Mouse (Mus musculus) liver (tissue): ENCODE results near the gene Cux2.
A peak's percentile ranks its signal among the peaks of the same experiment; 100 is the strongest.
"Not testable (repeated sequence)": the region's sequence is repeated elsewhere in the genome, so short reads cannot be mapped to it uniquely, and the experiment has no call there.

Experiments used
- DNase-seq: peaks from one replicate; pipeline ENCODE4 v3.0.0-alpha.2; 2020; ENCODE audit warnings: mixed read lengths

The Cux2 gene

DNA sequence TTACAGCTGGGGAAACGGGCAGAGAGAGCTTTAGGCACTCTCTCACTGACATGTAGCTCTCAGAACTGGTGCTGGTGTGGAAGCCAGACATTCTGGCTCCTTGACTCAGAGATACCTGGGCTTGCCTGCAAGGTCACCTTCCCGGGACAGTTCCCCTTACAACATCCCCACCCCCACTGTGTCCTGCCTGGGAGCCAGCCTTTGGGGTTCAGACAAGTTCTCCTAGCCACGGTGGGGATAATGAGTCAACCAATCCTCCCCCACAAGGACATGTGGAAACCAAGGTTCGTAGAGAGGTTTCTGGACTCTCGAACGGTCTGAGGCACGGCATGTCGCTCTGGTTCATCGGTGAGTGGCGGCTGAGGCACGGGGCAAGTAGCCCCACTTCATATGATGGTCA, 193.2 kb downstream of the Cux2 start:
- DNase-seq: no peak

DNA sequence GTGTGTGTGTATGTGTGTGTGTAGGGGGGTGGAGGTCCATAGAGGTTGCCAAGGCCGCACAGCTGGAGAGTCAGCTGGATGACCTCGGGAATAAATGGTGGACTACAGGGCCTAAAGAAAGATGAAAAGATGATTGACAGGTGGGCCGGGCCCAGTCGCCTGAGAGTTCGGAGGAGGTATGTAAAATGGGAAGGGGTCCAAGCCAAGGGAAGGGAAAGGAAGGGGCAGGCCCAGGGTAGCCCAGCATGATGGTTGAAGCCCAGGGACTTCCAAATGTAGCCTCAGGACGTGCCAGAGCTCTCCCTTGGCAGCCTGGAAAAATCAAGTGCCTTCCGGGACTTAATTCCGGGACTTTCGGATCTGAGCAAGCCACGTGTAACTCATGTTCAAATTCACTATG, 195.1 kb downstream of the Cux2 start:
- DNase-seq: no peak

DNA sequence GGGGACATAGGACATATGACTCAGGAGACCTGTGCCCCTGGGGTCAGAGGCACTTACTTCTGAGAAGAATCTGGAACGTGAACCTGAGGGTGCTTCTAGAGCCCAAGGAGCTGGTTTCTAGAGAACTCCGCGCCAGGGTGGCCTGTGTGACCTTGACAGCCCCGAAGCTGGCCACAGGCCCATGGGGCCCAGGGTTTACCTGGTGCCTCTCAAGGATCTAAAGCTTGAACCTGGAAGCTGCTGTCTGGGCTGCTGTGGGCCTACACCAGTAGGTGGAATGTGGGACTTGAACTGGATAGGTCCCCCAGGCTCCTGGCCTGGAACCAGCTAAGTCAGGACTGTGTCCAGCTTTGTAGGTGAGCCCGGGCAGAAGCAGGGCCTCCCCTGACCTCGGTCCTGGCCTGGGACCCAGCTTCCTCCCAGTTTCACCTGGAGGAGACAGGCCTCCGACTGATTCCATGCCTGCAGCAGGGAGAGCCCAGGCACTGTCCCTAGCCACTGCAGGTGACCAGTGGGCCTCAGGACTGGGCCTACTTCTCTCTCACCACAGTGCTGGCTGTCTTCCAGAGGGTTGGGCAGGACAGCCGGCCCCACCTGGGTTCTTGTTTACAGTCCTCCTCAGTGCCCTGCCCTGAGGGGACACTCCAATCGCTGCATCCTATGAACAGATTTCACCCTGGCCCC, 196.4 kb downstream of the Cux2 start:
- DNase-seq: peak; percentile 66

DNA sequence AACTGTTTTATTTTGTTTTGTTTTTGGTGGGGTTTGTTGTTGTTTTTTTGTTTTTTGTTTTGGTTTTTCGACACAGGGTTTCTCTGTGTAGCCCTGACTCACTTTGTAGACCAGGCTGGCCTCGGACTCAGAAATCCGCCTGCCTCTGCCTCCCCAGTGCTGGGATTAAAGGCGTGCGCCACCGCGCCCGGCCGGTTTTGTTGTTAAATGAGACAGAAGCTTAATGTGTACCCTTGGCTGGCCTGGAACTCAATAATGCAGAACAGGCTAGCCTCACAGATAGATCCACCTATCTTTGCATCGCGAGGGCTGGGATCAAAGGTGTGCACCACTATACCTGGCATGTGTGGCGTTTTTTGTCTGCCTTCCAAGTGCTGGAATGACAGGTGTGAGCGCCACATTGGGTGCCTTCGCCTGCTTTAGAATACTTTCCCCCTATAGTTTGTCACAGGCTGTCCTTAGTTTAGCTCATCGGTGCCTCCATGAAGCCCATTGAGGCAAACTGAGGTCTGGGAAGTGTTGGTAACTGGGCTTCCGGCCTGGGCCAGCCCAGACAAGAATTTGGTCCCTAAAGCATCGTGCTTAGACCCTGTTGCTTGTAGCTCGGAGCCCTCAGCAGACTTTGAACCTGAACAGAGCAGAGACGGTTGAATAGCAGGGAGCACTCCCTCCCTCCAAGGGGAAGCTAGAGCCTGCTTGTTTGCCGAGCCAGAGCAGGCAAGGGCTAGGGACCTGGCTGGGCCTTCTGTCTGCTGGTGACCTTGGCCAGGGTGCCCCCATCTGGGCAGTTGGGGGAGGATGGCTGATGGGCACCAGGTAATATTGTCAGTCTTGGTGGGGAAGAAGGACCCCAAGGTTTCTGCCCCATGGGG, 200.2 kb downstream of the Cux2 start:
- no peak for DNase-seq

DNA sequence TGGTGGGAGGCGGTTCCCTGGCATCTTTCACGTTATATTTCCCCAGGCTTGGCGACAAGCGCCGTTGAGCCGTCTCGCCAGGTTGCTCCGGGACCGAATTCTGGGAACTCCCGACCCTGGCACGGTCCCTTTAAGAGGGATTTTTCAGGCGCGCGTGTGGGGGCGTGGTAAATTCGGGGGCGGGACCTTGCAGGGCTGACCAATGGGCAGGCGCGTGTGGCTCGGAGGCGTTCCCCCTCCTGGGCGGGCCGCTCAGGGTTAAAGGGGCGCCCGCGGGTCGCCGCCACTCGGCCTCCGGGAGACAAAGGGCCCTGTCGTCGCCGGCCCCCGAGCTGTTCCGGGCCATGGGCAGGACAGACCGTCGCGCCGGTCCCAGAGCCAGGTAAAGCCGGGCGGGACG, 201.2 kb downstream of the Cux2 start, which contains the start of gene Pheta1:
Gene Pheta1, plus strand, starts transcription at position 242 of the 400 bp plus-strand sequence.
- peak; percentile 95 for DNase-seq

DNA sequence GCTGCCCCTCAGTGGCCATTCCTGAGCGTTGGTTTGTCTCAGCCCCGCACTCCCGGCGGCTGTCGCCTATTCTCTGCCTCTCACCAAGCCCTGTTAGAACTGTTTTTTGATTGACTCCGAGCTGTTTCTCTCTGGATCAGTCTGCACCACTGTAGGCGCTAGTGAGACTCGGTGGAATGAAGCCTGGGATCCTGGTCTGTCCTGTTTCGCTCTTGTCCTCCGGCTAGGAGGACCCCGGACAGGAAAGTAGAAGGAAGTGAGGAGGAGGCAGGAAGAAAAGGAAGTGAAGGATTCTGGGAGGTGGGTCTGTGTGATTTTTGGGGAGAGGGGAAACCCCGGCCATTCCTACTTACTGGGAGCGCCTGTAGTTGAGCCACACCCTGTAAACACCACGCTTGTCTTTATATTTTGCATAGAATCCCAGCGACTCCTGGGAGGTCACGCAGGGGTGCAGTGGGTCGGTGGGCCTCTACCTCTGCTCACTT, 201.8 kb downstream of the Cux2 start:
- peak; percentile 44 for DNase-seq

DNA sequence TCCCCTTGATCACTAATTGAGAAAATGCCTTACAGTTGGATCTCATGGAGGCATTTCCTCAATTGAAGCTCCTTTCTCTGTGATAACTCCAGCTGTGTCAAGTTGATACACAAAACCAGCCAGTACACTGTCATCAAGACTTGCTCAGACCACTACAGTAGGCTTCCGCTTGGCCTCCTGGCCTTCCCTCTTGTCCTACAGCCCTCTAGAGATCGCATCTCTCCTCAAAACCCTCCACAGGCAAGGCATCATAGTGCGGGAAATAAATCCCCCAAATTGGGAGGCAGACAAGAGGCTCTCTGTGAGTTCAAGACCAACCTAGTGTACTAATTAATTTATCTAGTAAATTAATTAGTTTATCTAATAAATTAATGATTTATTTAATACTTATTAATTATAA, 202.6 kb downstream of the Cux2 start:
- not testable (repeated sequence) for DNase-seq

DNA sequence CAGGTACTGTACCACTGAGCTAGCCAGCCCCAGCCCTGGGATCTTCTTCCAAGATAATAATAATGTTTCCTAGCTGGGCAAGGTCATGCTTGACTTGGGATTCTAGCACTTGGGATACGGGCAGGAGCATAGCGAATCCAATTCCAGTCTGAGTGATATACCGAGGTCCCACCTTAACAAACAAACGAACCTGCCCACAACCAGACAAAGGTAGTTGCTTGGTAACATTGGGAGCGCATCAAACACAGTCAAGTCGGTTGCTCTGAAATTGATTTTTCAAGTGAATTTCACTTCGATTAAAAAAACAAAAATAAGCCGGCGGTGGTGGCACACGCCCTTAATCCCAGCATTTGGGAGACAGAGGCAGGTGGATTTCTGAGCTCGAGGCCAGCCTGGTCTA, 203.6 kb downstream of the Cux2 start:
- no peak for DNase-seq

DNA sequence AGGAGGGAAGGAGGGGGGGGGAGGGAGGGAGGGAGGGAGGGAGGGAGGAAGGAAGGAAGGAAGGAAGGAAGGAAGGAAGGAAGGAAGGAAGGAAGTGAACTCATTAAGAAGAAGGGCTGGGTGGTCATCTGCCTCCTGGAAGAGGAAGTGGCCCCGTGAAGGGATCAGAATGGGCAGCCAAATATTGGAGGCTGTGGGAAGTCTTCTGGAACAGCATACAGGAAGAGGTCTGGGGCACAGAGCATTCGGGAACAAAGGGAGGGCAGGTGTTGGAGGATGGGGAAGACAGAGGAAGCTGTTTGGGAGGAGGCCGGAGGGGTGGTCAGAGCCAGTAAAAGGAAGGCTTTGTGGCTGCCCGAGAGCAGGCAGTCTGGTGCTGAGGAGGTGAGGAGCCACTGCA, 204.5 kb downstream of the Cux2 start:
- DNase-seq: no peak

DNA sequence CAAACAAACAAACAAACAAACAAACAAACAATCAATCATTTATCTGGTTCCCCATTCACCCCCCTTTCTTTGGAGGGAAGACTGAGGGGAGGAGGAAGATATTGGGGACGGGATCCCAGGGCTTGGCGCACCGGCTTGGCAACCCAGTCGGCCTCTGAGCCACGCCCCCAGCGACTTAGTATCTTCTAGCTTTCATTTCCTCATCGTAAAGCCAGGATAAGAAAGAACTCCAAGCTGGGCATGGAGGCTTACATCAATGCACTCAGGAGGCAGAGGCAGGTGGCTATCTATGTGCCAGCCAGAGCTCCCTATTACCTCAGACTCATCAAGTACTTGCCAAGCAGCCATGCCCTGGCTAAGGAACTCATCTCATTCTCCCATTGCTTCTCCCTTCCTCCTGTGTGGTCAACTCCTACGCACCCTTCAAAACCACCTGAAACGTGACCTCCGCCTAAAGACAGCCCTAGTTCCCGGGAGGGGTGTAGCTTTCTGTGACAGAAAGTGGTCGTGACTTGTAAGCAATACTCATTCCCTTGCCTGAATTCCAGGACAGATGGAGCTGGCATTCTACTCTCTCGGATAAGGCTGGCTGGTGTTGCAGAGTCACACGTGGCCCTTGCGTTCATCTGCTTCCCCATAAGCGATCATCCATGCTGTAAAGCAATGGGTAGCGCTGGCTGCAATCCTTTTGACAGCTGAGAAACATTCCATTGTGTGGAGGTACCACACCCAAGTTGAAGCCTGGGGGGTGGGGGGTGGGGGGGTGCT, 206.6 kb downstream of the Cux2 start:
- peak; percentile 43 for DNase-seq

DNA sequence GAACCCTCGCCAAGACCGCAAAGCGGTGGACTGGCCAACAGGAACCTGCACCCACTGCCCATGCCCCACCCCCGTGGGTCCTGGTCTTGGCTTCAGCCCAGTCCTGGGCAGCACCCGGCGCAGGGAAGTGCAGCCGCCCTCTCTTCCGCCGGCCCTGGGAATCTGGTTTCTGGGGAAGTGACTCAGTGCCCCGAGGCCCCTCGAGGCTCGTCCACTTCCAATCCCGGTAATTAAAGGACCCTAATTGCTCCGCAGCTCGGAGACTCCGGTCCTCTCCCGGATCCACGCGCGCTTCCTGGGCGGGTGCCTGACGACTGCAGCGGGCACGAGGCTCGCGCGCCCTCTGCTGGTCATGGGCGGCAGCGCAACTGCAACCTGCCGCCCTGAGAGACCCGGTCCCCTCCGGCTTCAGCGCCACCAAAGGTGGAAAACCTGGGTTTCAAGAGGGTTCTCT, 207.2 kb downstream of the Cux2 start:
- DNase-seq: peak; percentile 84

DNA sequence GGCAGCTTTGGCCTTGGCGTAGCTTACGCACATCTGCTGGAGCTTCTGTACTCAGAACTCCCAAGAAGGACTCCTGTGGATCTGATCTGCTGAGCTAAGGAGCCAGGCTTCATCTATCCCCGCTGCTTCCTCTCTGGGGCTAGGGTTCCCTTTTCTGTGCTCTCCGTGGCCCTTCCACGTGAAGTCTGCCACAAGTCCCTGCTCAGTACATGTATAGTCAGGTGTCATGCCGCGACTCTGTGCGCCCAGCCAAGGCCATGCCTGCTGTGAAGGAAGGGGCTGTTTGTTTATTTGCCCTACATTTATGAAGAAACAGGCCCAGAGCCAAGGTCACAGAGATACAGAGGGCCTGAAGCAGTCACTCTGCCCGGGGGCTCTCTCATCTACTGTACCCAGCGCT, 207.9 kb downstream of the Cux2 start:
- no peak for DNase-seq

DNA sequence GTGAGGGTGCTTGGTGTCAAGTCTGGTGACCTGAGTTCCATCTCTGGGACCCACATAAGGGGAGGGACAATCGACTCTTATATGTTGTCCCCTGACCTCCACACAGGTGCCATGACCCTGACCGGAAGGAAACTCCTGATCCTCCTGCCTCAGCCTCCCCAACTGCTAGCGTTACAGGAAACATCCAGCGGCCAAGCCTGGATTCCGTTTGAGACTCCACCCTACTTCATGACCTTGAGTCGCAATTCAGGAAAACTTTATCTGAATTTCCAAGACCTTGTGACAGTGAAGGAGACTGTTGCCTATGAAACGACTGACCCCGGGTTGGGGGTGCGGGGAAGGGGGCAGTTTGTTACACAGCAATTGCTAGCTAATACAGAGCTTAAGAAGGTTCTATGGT, 208.4 kb downstream of the Cux2 start:
- DNase-seq: no peak

DNA sequence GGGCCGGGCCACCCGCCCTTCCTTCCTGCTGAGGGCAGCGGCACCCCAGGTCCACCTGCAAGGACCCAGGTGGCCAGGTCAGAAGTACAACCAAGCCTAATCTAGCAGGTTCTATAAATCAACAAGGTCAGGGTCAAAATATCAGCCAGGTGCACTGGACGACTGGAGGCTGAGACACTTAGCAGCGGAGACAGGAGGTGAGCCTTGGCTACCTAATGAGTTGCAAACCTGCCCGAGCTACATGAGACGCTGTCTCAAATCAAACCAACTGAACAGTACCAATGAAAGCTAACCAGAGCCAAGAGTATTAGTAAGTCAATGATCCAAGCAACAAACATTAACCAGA, 210.8 kb downstream of the Cux2 start:
- DNase-seq: no peak

DNA sequence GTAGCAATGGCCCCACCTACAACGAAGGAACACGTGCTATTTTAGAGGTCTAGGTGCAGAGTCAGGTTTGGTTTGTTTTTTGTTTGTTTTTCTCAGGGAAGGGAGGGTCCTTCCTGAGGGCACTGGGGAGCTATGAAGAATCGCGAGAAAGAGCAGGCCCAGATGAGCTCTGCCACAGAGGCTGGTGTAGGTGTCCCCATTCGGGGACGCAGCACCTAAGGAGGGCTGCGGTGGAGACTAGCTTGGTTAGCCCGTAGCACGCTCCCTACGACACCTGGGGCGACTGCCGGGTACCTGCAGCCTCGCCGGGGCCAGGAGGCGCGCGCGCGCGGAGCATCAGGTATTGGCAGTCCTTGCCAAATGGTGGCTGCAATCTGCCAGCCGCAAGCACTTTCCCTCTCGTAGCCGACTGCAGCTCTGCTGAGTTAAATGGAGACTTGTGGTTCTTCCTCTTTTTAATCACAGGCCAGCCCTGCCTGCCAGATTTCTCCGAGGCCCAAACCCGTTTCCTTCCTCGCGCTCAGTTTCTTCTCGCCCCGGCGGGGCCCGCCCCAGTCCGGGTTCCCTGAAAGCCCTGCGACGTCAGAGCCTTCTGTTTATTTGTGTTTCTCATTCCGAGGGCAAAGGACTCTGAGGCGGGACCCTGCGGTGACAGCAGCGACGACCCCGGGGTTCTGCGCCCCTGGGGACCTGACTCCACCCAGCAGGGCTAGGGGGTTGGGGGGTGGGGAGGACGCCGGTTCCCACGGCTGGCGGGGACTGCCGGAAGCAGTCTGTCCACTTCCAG, 211.4 kb downstream of the Cux2 start:
- peak; percentile 60 for DNase-seq

DNA sequence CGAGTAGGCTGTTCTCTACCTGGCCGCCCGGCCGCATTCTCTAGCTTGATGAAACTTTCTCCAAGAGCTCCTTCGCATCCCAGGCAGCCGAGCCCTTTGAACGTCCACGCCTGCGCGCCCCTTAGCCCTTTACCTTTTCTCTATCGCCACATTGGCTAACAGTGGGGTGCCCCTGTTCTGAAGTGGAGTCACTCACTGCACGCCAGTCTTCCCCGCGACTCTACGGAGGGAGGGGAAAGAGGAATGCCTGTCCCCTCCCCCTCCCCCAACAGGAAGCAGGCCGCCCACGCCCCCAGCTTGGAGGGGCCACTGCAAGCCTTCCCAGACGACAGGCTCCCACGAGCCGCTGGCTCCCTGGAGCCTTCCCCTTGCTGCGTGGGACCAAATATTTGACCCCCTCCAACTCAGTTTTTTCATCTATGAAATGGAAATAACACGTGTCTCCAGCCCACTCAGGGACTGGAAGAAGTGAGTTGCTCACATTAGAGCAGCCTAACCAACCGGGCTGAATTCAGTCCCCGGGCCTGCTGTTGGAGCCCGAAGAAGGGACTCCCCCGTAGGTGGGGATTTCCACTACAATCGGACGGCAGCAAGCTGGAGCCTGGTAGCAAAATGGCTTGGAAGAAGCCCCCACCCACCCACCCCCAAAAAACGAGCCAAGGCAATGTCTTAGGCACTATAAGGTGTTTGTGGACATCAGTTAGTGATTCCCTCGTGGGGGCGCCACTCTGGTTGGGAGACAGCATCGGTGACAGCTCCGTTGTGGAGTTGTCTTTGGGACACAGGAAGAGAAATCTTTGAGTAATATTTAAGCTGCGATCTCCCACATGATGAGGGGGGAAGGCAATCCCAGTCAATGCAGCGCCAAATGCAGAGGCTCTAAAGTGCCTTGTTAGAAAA, 212.2 kb downstream of the Cux2 start, which contains the start of gene Sh2b3:
Gene Sh2b3, minus strand, starts transcription at position 206 of the 900 bp plus-strand sequence.
- DNase-seq: peak; percentile 66

DNA sequence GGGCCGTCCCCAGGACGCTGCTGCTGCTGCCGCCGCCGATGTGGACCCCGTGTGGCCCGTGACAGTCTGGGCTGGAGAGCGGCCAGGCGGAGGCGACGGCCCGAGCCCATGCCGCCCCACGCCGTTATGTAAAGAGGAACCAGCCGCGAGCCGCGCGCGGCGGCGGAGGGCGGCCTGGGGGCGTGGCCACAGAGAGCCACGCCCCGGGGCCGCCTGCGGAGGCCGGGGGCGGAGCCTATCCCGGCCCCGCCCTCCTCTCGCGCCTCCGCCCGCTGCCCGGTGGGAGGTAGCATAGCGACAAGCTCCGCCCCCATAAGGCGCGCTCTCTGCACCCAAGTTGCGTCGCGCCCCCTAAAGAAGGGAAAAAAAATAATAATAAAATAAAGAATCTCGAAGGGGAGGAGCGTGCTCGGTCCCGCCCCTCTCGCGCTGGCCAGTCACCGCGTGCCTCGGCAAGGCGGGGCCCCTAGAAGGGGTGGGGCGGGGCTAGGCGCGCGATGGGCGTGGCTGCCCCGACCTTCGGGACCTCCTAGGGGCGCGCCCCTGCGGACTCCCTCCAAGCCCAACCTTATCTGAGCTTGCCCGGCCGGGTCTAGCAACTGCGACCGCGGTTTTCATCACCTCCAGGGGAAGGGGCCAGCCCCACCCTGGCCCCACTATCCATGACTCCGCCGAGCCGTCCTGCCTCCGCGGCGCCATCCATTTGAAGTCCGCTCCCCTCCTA, 213.0 kb downstream of the Cux2 start:
- DNase-seq: peak; percentile 95

DNA sequence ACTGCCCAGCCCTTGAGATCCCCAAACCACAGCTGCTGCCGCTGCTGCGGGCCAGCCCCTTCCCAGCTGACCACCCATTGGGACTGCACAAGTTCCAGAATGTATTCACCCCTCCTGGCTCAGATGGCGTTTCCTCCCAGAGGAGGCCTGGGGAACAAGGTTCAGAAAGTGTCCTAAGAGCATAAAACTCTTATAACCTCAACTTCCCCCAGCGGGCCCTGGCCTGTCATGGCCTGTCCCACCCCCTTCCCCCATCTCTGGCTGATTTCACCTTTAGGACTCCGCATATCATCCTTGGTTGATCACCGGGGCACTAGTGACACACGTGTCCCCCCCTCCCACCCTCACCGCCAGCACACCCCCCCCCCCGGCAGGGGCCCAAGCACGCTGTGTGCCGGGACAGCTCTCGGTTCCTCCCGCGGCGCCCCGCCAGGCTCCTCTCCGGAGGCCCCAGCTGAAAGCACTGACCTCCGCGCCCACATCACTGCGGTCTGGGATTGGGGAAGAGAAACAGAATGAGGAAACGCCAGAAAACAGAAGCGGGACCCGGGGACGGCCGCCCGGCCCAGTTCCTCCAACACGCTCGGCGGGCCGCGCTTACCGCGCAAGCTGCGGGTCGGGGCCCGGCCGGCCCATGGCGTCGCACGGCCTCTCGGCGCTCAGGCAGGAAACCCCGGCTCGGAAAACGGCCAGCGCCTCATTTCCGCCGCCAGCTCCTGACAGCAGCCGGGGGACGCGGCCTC, 213.8 kb downstream of the Cux2 start:
- peak; percentile 66 for DNase-seq

DNA sequence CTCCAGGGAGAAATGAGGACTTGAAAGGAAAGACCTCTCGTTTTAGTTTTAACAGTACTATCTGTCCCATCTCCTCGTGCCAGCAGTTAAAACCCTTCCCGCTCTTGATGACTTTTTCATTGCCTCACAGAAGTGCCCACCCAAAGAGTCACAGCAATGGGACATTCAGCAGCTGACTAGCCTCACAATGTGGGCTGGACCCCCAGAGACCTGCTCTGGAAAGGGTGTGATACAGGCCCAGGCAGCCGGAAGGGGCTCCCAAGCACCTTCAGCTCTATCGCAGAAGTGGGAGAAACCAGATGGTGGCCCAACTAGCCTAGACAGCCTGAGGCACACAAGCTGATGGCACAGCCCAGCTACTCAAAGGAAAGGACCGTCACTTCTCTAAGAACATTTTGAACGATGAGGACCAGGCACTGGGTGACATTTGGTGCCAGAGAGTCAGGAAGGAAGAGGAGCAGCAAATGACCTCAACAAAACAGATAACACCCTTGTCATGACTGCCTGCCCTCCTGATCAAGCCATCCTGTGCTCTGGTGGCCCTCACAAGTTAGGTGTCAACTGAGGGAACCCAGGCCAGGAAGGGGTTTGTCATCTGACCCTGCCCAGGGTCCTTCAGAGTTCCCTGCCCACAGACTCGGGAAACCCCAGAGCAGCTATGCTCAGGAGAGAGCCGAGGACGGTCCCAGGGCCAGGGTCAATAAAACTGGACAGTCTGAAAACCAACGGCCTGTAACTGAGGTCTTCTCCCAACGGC, 214.7 kb downstream of the Cux2 start:
- no peak for DNase-seq
